Mouse (Mus musculus) cortical plate, adult 2 months (tissue): ENCODE data around the gene Zfp11. TPM values are rescaled to one million over a fixed set of nuclear protein-coding genes. Genes with fewer than 3 reads are reported as not detected.
A peak's percentile ranks its signal among the peaks of the same experiment; 100 is the strongest.
"Not testable (repeated sequence)": the region's sequence is repeated elsewhere in the genome, so short reads cannot be mapped to it uniquely, and the experiment has no call there.

Source experiments
- H3K27ac ChIP-seq: fragments of 200-500 bp; 2 replicates; pipeline ENCODE4 v1.5.1; 2012; ENCODE audit warnings: low read length, control low read depth, inconsistent platforms; ENCODE audit not compliant: insufficient read depth
- H3K4me1 ChIP-seq: fragments of 200-500 bp; 2 replicates; pipeline ENCODE4 v1.6.1; 2011; ENCODE audit warnings: low read length; ENCODE audit not compliant: control insufficient read depth, insufficient read depth
- H3K4me3 ChIP-seq: fragments of 200-500 bp; 2 replicates; pipeline ENCODE4 v1.5.1; 2011; ENCODE audit warnings: mild to moderate bottlenecking, low read length, control low read depth; ENCODE audit not compliant: insufficient read depth
- CTCF ChIP-seq: fragments of 200-500 bp; IDR thresholded peaks from 2 replicates; pipeline ENCODE4 v1.5.1; 2011; ENCODE audit warnings: mild to moderate bottlenecking, control low read depth, low read length; ENCODE audit not compliant: insufficient read depth; ENCODE audit errors: extremely low read depth
- POLR2A ChIP-seq: fragments of 200-500 bp; IDR thresholded peaks from 2 replicates; pipeline ENCODE4 v1.6.1; 2011; ENCODE audit warnings: mild to moderate bottlenecking, low read length, control low read depth; ENCODE audit not compliant: insufficient read depth; ENCODE audit errors: extremely low read depth
- polyA plus RNA-seq: library from polyadenylated mRNA; depleted of rRNA; stranded (reverse); fragments of >200 nt; gene quantifications from 2 replicates; pipeline ENCODE4 v1.2.3, GENCODE M21; 2012; rRNA removed

Zfp11 gene
- 5.2 and 5.9 TPM in 2 replicates for polyA plus RNA-seq

DNA sequence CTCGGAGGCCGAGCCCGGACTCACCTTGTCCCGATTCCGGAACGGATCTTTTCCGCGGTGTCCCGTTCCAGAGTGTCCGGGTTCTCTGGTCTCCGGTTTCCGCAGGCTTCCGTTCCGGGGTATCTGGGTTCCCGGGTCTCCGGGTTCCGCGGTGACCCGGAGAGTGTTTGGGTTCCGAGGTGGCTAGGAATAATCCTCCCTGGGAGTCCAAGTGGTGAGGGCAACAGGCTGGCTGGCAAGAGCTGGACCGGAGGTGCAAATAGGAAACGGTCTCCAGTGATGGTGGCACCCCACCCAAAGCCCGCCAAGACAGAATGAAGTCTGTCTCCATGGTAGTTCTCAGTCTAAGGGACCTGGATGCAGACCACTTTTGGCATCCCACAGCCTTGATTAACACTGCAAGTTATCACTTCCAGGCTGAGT lies at the start of gene Zfp11:
TSS of gene Zfp11 (minus strand) at position 64 of the 423 bp plus-strand sequence.
- peaks cover 9% of the 10 kb centered on the region for H3K4me1 ChIP-seq
- peak within 1 kb of the TSS; percentile 37; the same call in 1 of the 2 replicates for H3K27ac ChIP-seq
- TF ChIP-seq CTCF (no peak), POLR2A (peak; percentile 90)
- H3K4me3 ChIP-seq = peak within 1 kb of the TSS; percentile 70

DNA sequence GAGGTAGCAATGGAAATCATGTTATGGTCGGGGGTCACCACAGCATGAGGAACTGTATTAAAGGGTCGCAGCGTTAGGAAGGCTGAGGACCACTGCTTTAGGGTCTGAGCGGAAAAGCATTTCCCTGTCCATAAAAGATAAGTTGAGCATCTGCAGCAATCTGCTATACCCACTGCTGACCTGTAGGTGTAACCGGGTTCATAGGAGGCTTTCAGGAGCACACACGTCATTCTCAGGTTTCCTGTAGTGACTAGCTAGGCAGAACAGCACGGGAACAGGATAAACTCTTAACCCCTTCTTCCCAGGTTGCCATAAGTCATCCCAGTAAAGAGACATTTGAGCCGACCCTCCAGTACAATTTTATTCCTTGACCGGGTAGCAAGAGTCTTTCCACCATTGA lies 47.1 kb upstream of the Zfp11 start:
- Histone ChIP-seq H3K27ac (no peak overlapping the region), H3K4me3 (no peak overlapping the region), H3K4me1 (no peaks in the 10 kb centered on the region)
- TF ChIP-seq CTCF (no peak), POLR2A (no peak)

GRCm38 (mm10) chr5:129715326-129715861 lies 45.5 kb upstream of the Zfp11 start, which contains the start of gene Mrps17:
Mrps17 (plus strand) TSS chr5:129715497.
- Histone ChIP-seq H3K4me3 (peak within 1 kb of the TSS; percentile 90), H3K27ac (no peak within 1 kb of the TSS), H3K4me1 (no peaks in the 10 kb centered on the region)
- TF ChIP-seq POLR2A = peak; percentile 95
- no peak for TF ChIP-seq CTCF

- H3K4me3 ChIP-seq = no peak within 1 kb of the TSS
- no peaks in the 10 kb centered on the region for H3K4me1 ChIP-seq
- H3K27ac ChIP-seq = no peak within 1 kb of the TSS
- TF ChIP-seq CTCF (no peak), POLR2A (no peak)
These were observed 38.5 kb upstream of the Zfp11 start, which contains the start of gene Sept14 for GRCm38 (mm10) chr5:129708412-129708811. Sept14 (minus strand) TSS chr5:129708512.

DNA sequence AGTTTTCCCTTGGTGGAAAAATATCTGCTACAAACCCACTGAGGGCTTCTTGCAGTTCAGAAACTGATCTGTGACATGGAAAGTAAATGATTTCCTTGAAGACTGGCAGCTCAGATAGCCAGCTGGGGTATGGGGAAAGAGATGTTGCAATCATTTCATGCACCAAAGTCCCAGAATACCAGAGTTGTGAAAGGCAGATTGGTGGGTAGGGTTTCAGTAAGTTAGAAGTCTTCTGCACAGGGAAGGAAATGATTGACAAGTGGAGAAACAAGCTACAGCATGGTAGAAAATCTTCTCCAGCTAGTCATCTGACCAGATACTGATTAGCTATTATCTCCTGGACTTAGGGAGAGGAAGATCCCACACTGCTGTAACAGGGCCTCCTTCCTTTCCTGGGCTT lies 33.5 kb upstream of the Zfp11 start:
- no peaks in the 10 kb centered on the region for H3K4me1 ChIP-seq
- H3K27ac ChIP-seq = no peak overlapping the region
- H3K4me3 ChIP-seq = no peak overlapping the region
- TF ChIP-seq CTCF = no peak
- TF ChIP-seq POLR2A = no peak

GRCm38 (mm10) chr5:129701706-129702105 lies 31.8 kb upstream of the Zfp11 start:
- Histone ChIP-seq H3K27ac (no peak overlapping the region), H3K4me3 (no peak overlapping the region)
- TF ChIP-seq CTCF (no peak), POLR2A (no peak)

DNA sequence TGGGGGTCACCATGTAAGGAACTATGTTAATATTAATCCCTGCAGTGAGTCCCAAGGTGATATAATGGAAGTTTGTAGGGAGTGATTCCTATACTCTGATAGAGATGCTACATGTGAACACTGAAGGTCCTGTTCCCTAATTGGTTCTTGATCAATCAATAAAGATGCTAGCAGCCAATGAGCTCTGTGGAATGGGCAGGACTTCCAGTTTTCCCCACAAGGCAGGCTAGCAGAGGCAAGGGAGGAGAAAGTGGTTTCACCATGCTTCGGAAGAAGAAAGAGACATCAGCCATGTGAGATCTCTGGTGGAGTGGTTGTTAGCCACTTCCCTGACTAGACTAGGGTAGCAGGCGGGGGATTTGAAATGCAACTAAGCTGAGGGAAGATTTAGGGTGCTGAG lies 30.6 kb upstream of the Zfp11 start:
- Histone ChIP-seq H3K4me3 (no peak overlapping the region), H3K4me1 (no peaks in the 10 kb centered on the region), H3K27ac (no peak overlapping the region)
- no peak for TF ChIP-seq POLR2A
- TF ChIP-seq CTCF = no peak

More at GRCm38 (mm10) chr5:129701706-129702105, 31.8 kb upstream of the Zfp11 start:
- H3K4me1 ChIP-seq = no peaks in the 10 kb centered on the region

DNA sequence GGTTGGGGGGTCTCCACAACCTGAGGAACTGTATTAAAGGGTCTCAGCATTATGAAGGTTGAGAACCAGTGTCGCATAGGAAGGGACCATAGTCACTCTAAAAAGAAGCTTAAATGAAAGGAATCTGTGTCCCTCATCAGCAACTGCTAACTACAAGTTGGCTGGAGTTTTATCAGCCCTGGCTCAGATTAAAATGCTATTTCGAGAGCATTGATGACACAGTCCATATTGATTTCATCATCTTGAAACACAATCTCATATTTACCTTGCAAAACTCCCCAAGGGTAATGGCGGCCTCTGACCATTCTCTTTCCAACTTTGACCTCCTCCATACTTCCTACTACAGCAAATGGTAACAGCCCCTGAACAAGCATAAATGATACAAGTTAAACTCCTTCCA lies 20.6 kb upstream of the Zfp11 start:
- H3K4me1 ChIP-seq = no peaks in the 10 kb centered on the region
- no peak overlapping the region for H3K27ac ChIP-seq
- no peak overlapping the region for H3K4me3 ChIP-seq
- TF ChIP-seq CTCF = no peak
- TF ChIP-seq POLR2A = no peak

- no peak for TF ChIP-seq POLR2A
- no peak for TF ChIP-seq CTCF
- H3K4me3 ChIP-seq = no peak overlapping the region
- H3K27ac ChIP-seq = no peak overlapping the region
- no peaks in the 10 kb centered on the region for H3K4me1 ChIP-seq
These were observed 17.7 kb upstream of the Zfp11 start for GRCm38 (mm10) chr5:129687621-129688020.

DNA sequence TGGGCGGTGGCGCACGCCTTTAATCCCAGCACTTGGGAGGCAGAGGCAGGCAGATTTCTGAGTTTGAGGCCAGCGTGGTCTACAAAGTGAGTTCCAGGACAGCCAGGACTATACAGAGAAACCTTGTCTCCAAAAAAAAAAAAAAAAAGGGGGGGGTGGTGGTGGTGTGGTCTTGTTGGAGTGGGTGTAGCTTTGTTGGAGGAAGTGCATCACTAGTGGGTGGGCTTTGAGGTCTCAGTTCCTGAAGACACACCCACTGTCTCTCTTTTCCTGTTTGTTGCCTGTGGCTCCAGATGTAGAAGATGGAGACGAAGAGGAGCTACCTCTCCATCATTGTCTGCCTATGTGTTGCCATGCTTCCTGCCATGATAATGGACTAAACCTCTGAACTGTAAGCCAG lies 15.2 kb upstream of the Zfp11 start:
- H3K4me3 ChIP-seq, H3K27ac ChIP-seq, H3K4me1 ChIP-seq: not testable (repeated sequence)

DNA sequence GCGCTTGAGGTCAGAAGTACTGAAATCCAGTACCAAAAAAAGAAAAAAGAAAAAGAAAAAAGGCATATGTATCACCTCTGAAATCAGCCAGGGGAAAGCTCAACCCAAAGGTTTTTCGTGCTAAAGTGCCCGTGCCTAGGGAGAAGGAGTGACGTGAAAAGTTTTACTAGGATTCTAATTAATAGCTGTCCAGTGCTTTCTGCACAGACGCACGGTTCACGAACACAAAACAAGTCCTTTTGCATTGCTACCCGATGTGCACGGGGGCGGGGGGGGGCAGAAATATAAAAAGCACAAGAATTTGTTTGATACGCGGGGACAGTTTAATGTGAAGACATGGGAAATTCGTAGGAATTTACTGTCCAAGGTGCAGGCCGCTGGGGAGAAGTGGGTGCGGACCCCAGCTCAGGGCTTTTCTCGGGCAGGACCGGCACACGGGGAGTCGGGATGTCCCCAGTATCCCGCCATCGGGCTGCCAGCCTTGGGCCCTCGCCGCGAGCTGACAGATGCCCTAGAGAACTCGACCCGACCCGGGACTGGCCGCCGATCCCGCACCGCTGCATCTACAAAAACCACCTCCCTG lies 355 bp downstream of the Zfp11 start:
- H3K4me3 ChIP-seq = peak overlapping the region; percentile 70
- peak overlapping the region; percentile 37; the same call in 1 of the 2 replicates for H3K27ac ChIP-seq
- peaks cover 9% of the 10 kb centered on the region for H3K4me1 ChIP-seq
- no peak for TF ChIP-seq POLR2A

DNA sequence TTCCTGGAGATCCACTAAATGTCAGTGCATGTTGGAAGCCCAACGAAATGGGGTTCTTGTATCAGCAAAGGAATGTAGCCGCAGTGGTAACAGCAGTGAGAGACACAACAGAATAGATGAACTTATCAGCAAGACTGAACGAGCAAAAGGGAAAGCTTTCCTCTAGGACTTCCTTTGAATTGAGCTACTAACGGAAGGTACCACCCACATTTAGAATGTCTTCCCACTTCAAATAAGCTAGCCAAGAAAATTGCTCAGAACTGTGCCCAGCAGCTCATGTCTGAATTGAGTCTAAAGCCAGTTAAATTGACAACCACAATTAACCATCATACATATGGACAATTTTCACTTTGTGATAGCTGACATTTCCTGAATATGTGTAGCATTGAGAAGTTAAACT lies 2.0 kb downstream of the Zfp11 start:
- H3K27ac ChIP-seq = no peak overlapping the region
- no peak overlapping the region for H3K4me3 ChIP-seq
- TF ChIP-seq POLR2A (no peak), CTCF (no peak)
- peaks cover 9% of the 10 kb centered on the region for H3K4me1 ChIP-seq
